Mouse (Mus musculus): ENCODE results near the gene Phf3.

DNA sequence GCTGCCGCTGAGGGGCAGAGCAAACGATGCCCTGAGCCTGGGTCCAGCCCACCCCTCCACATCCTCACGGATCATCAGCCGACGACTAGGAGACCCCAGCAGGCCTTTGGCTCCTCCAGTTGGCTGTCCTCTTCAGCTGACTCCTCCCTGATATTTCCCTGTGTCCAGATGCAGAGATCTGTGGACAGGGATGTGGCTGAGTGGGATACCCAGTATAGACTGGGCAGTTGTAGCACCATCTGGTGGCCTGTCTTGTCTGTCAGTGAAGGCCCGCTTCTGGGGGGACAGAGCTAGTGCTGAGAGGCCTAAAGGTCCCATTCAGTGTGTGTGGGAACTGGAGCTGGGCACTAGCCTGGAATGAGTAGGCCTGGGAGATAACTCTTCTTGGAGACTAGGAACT, 101.9 kb downstream of the Phf3 start:
- peak; percentile 28; the same call in 1 of the 2 replicates for TF ChIP-seq CTCF (IDR thresholded peaks at IDR 0.05; ENCODE audit: low read depth)
- TF ChIP-seq EP300 (IDR thresholded peaks at IDR 0.05; ENCODE audit: low read depth): no peak

All from liver, postnatal 0 days (tissue).